Mouse (Mus musculus) brain, embryonic 14.5 days (tissue): ENCODE results near the gene Samd8.

ENCODE experiments used
- CTCF ChIP-seq: fragments of 200-500 bp; IDR thresholded peaks from 2 replicates; pipeline ENCODE4 v1.5.1; 2012; ENCODE audit warnings: inconsistent platforms, mild to moderate bottlenecking, moderate library complexity, borderline replicate concordance; ENCODE audit not compliant: insufficient read depth, insufficient read length; ENCODE audit errors: extremely low read depth
- POLR2A ChIP-seq: fragments of 200-500 bp; IDR thresholded peaks from 2 replicates; pipeline ENCODE4 v1.6.1; 2012; ENCODE audit warnings: mild to moderate bottlenecking, inconsistent platforms, borderline replicate concordance; ENCODE audit not compliant: poor library complexity, insufficient read depth, insufficient read length, severe bottlenecking; ENCODE audit errors: extremely low read depth

DNA sequence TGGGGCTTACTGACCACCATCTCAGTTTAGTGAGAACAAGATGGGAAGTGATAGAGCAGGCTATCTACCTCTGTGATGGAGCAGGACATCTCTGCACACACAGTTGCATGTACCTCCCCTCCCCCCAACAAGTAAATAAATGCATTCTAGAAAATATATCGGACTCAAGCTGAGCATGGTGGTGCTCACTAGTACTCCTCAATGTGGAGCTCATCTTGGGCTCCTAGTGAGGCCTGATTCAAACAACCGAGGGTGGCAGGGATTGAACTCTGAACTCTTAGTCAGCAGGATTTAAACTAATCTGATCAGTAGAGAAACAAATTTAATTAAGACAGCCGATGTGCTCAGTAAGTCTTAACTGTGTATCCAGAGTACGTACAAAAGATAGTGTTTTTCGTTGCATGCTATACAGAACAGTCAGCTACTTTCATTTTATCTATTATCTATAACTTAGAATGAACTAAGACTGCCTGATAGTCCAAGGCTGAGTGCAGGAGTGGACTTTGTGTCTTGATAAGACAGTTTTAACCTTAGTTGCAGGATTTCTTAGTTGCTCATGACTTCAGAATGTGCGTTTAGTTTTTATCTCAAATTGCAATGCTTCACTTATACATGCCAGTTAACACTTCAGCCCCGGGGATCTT, 15.5 kb downstream of the Samd8 start:
- TF ChIP-seq POLR2A (no peak), CTCF (no peak)
